Mouse (Mus musculus): ENCODE results near the gene Gm26620. TPM values are rescaled to one million over a fixed set of nuclear protein-coding genes. Genes with fewer than 3 reads are reported as not detected.

Gene Gm26620
- total and polyA plus RNA-seq, 3 experiments: 0.52 to 4.2 (median 1.9) TPM

GRCm38 (mm10) chr1:170866992-170867690 is 17.7 kb upstream of the Gm26620 start:
- peak overlapping the region; percentile 88 for H3K27ac ChIP-seq (ENCODE audit: insufficient read depth, low read depth)
- dilution Hi-C loops (cut with MboI; ENCODE audit: extremely low pct_ligation_motif_present, extremely low pct_unique_long_range_greater_than_20kb, low sequenced_read_pairs): no loop called here
- peak overlapping the region; percentile 51 to 89 (median 86) for H3K4me3 ChIP-seq (replicated peaks in 1 of 3; ENCODE audit: low read depth in 2 of 3, low read length in 2 of 3, poor library complexity in 1 of 3)
- H3K27me3 ChIP-seq (replicated peaks): no peaks in the 10 kb centered on the region
- H3K36me3 ChIP-seq (replicated peaks in 1 of 2; ENCODE audit: control insufficient read depth in 1 of 2, insufficient read depth in 1 of 2, low read length in 1 of 2): peaks cover 8 to 22% of the 10 kb centered on the region in 2 experiments
- H3K4me2 ChIP-seq (ENCODE audit: insufficient read depth, low read depth, poor library complexity, severe bottlenecking): peak overlapping the region; percentile 12
- DNase-seq (ENCODE audit: extremely low read depth): no peak
- H3K9ac ChIP-seq (ENCODE audit: insufficient read depth, low read depth): peak overlapping the region; percentile 99
- in situ Hi-C loops (cut with MboI; ENCODE audit: low pct_ligation_motif_present, low pct_unique_long_range_greater_than_20kb, low sequenced_read_pairs): no loop called here
- H3K9me3 ChIP-seq (replicated peaks; ENCODE audit: low read length): no peaks in the 10 kb centered on the region
- peaks cover 59% of the 10 kb centered on the region for H3K79me2 ChIP-seq (replicated peaks; ENCODE audit: control insufficient read depth, extremely low read depth, insufficient read depth, poor library complexity, severe bottlenecking)
- peaks cover 9 to 37% of the 10 kb centered on the region in 2 experiments for H3K4me1 ChIP-seq (ENCODE audit: control insufficient read depth in 1 of 2, insufficient read depth in 2 of 2)
- TF ChIP-seq PAX5 (IDR thresholded peaks at IDR 0.05; ENCODE audit: low read length): no peak
- TF ChIP-seq GABPA (IDR thresholded peaks at IDR 0.05; ENCODE audit: insufficient replicate concordance, low read depth, low read length): no peak
- TF ChIP-seq POLR2A (IDR thresholded peaks at IDR 0.05; ENCODE audit: low read depth, low read length): no peak
- no peak for TF ChIP-seq ZNF384 (IDR thresholded peaks at IDR 0.05; ENCODE audit: low read depth, low read length)
- no peak for TF ChIP-seq HCFC1 (IDR thresholded peaks at IDR 0.05; ENCODE audit: low read depth, low read length)
- 0 out of 2 replicates have a peak, but pooled peaks have one; percentile 41 for TF ChIP-seq TBP (conservative IDR thresholded peaks at IDR 0.05; ENCODE audit: low read depth, low read length)
- no peak for TF ChIP-seq IRF4 (IDR thresholded peaks at IDR 0.05; ENCODE audit: low read depth, low read length)
- TF ChIP-seq MXI1 (IDR thresholded peaks at IDR 0.05; ENCODE audit: low read depth, low read length): peak; percentile 45
- no peak for TF ChIP-seq USF1 (IDR thresholded peaks at IDR 0.05; ENCODE audit: low read depth, low read length)
- peak; percentile 58; the same call in 1 of the 2 replicates for TF ChIP-seq EP300 (IDR thresholded peaks at IDR 0.05; ENCODE audit: low read length)
- peak; percentile 81 for TF ChIP-seq MAX (IDR thresholded peaks at IDR 0.05; ENCODE audit: low read length)
- TF ChIP-seq BHLHE40 (IDR thresholded peaks at IDR 0.05; ENCODE audit: low read depth, low read length): no peak; the same call in 1 of the 2 replicates
- no peak for TF ChIP-seq MAFK (IDR thresholded peaks at IDR 0.05; ENCODE audit: insufficient replicate concordance, low read length)
- peak; percentile 64 for TF ChIP-seq NRF1 (IDR thresholded peaks at IDR 0.05; ENCODE audit: low read depth, low read length)
- TF ChIP-seq MYC (IDR thresholded peaks at IDR 0.05; ENCODE audit: low read depth, low read length): peak; percentile 71
- TF ChIP-seq E2F4 (IDR thresholded peaks at IDR 0.05; ENCODE audit: insufficient replicate concordance, low read depth, low read length): 0 out of 2 replicates have a peak, but pooled peaks have one; percentile 24
- no peak for TF ChIP-seq SMC3 (IDR thresholded peaks at IDR 0.05; ENCODE audit: low read depth, low read length)
- TF ChIP-seq ZKSCAN1 (IDR thresholded peaks at IDR 0.05; ENCODE audit: borderline replicate concordance, low read depth, low read length): no peak
- TF ChIP-seq TCF12 (IDR thresholded peaks at IDR 0.05; ENCODE audit: low read depth, low read length): no peak
- TF ChIP-seq MEF2A (IDR thresholded peaks at IDR 0.05; ENCODE audit: borderline replicate concordance, low read depth, low read length): peak; percentile 35; the same call in 1 of the 2 replicates
- TF ChIP-seq CHD2 (IDR thresholded peaks at IDR 0.05; ENCODE audit: low read length): no peak
- TF ChIP-seq NELFE (IDR thresholded peaks at IDR 0.05; ENCODE audit: low read depth, low read length): no peak
- no peak for TF ChIP-seq UBTF (IDR thresholded peaks at IDR 0.05; ENCODE audit: low read depth, low read length)
- TF ChIP-seq MAZ (IDR thresholded peaks at IDR 0.05; ENCODE audit: low read depth, low read length): no peak
- no peak for TF ChIP-seq JUN (IDR thresholded peaks at IDR 0.05; ENCODE audit: insufficient read depth, low read depth, low read length)
- no peak for TF ChIP-seq SIN3A (IDR thresholded peaks at IDR 0.05; ENCODE audit: low read length)
- TF ChIP-seq ZMIZ1 (IDR thresholded peaks at IDR 0.05; ENCODE audit: low read depth, low read length): no peak
- no peak for TF ChIP-seq POLR2AphosphoS2 (IDR thresholded peaks at IDR 0.05; ENCODE audit: low read depth, low read length)
- TF ChIP-seq RCOR1 (conservative IDR thresholded peaks at IDR 0.05; ENCODE audit: low read depth, low read length): no peak; the same call in 1 of the 2 replicates
- no peak for TF ChIP-seq JUND (conservative IDR thresholded peaks at IDR 0.05; ENCODE audit: low read depth, low read length)
- TF ChIP-seq CTCF (conservative IDR thresholded peaks at IDR 0.05 in 1 of 2, IDR thresholded peaks at IDR 0.05 in 1 of 2; ENCODE audit: low read depth in 2 of 2, low read length in 2 of 2): no peak
- TF ChIP-seq ELF1 (IDR thresholded peaks at IDR 0.05; ENCODE audit: low read depth, low read length): no peak
- TF ChIP-seq USF2 (conservative IDR thresholded peaks at IDR 0.05; ENCODE audit: low read depth, low read length): no peak

Measured in CH12.LX (cell line).